8 mouse cellular contexts compared by ENCODE assay signal in the genomic region with DNA sequence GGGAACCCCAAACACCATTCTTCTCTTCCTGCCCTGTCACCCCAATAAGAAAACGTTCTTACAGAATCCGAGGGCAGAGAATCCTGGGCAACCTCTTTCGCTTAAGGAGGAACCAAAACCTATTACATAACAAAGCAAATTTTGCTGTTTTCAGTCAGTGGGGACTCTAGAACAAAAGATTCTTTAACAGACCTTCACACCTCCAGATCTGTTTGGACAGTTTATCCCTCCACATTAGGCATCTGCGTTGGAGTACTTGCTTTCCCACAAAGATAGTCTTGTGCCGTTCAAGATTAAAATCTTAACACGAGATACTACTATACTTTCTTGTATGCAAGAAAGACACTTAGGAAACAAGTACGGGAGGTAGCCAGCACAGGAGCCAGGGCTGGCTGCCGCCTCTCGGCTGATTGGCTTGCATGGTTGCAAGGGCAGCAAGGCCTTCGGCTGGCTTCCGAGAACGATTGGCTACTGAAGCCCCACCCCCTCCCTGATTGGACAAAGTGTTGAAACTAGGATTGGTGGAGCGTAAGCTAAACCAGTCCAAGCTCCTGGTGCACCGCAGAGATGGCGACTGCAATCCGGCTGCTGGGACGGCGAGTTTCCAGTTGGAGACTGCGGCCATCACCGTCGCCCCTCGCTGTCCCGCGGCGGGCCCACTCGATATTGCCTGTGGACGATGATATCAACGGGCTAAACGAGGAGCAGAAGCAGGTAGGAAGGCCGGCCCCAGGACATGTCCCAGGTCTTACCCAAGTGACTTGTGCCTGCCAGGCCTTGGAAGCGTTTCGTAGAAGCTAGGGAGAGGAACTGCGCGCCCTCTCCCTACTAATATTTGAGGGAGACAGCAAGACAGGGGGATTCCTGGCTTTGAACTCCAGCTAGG. TPM values are rescaled to one million over a fixed set of nuclear protein-coding genes. Genes with fewer than 3 reads are reported as not detected.
A peak's percentile ranks its signal among the peaks of the same experiment; 100 is the strongest.
DNase-seq lines count a peak whose midpoint lies in the region; ATAC-seq and TF ChIP-seq lines count a peak whose summit lies in the region.

Gene Ivd (plus strand): TSS at position 501 of the 886 bp plus-strand sequence.

- H3K36me3 ChIP-seq in forebrain, embryonic 10.5 days (replicated peaks): peaks cover 19% of the 10 kb centered on the region
- no peaks in the 10 kb centered on the region for H3K36me3 ChIP-seq in heart, embryonic 15.5 days
- no peaks in the 10 kb centered on the region for H3K36me3 ChIP-seq in liver, embryonic 14.5 days (replicated peaks; ENCODE audit: control insufficient read depth, insufficient read depth, low read depth)
- no peaks in the 10 kb centered on the region for H3K36me3 ChIP-seq in neural tube, embryonic 11.5 days (ENCODE audit: control insufficient read depth, insufficient read depth, low read length)
- H3K36me3 ChIP-seq in stomach, postnatal 0 days (ENCODE audit: control insufficient read depth, insufficient read depth, low read length): no peaks in the 10 kb centered on the region

- peaks cover 27% of the 10 kb centered on the region for H3K4me1 ChIP-seq in forebrain, embryonic 10.5 days
- peaks cover 9% of the 10 kb centered on the region for H3K4me1 ChIP-seq in heart, embryonic 15.5 days (replicated peaks)
- H3K4me1 ChIP-seq in liver, embryonic 14.5 days (replicated peaks; ENCODE audit: control insufficient read depth in 2 of 2, insufficient read depth in 2 of 2, low read length in 1 of 2): peaks cover 0 to 3% of the 10 kb centered on the region in 2 experiments; a peak in 3 of 4 replicates
- peaks cover 9% of the 10 kb centered on the region; the same call in 1 of the 2 replicates for H3K4me1 ChIP-seq in neural tube, embryonic 11.5 days (ENCODE audit: control insufficient read depth, insufficient read depth, low read length)
- no peaks in the 10 kb centered on the region for H3K4me1 ChIP-seq in stomach, postnatal 0 days (replicated peaks; ENCODE audit: control insufficient read depth, insufficient read depth)

- H3K9ac ChIP-seq in heart, embryonic 15.5 days: peak within 1 kb of the TSS; percentile 61
- peak within 1 kb of the TSS; percentile 69 for H3K9ac ChIP-seq in liver, embryonic 14.5 days (replicated peaks)
- H3K9ac ChIP-seq in neural tube, embryonic 11.5 days (ENCODE audit: low read length): peak within 1 kb of the TSS; percentile 79
- peak within 1 kb of the TSS; percentile 64 for H3K9ac ChIP-seq in stomach, postnatal 0 days (ENCODE audit: low read length)

- ATAC-seq in heart, embryonic 15.5 days (replicated peaks; ENCODE audit: insufficient number of reproducible peaks, insufficient read depth, low FRiP score, low read depth): peak; percentile 99
- peak; percentile 100 for ATAC-seq in liver, embryonic 14.5 days (ENCODE audit: insufficient read depth)
- ATAC-seq in neural tube, embryonic 11.5 days (ENCODE audit: insufficient read depth, low FRiP score, low TSS enrichment): peak; percentile 99
- ATAC-seq in stomach, postnatal 0 days (ENCODE audit: low FRiP score, low TSS enrichment): peak; percentile 99

- H3K4me3 ChIP-seq in forebrain, embryonic 10.5 days: peak within 1 kb of the TSS; percentile 75
- peak within 1 kb of the TSS; percentile 66 for H3K4me3 ChIP-seq in heart, embryonic 15.5 days
- H3K4me3 ChIP-seq in liver, embryonic 14.5 days (ENCODE audit: insufficient read depth in 1 of 2, low read depth in 2 of 2, low read length in 2 of 2): peak within 1 kb of the TSS; percentile 64 to 85
- H3K4me3 ChIP-seq in neural tube, embryonic 11.5 days (ENCODE audit: low read depth, low read length): peak within 1 kb of the TSS; percentile 66
- peak within 1 kb of the TSS; percentile 48 for H3K4me3 ChIP-seq in stomach, postnatal 0 days (ENCODE audit: low read depth, low read length)

- H3K9me3 ChIP-seq in forebrain, embryonic 10.5 days: no peaks in the 10 kb centered on the region
- no peaks in the 10 kb centered on the region for H3K9me3 ChIP-seq in heart, embryonic 15.5 days (replicated peaks)
- H3K9me3 ChIP-seq in liver, embryonic 14.5 days (ENCODE audit: control insufficient read depth, low read length): no peaks in the 10 kb centered on the region
- no peaks in the 10 kb centered on the region for H3K9me3 ChIP-seq in neural tube, embryonic 11.5 days (ENCODE audit: control insufficient read depth, low read length)
- no peaks in the 10 kb centered on the region for H3K9me3 ChIP-seq in stomach, postnatal 0 days (ENCODE audit: control insufficient read depth, low read length)

- H3K27me3 ChIP-seq in forebrain, embryonic 10.5 days (ENCODE audit: poor library complexity, severe bottlenecking): no peaks in the 10 kb centered on the region
- H3K27me3 ChIP-seq in heart, embryonic 15.5 days: no peaks in the 10 kb centered on the region
- H3K27me3 ChIP-seq in liver, embryonic 14.5 days (ENCODE audit: control insufficient read depth, insufficient read depth, low read length): no peaks in the 10 kb centered on the region
- no peaks in the 10 kb centered on the region for H3K27me3 ChIP-seq in neural tube, embryonic 11.5 days (ENCODE audit: control insufficient read depth, insufficient read depth, low read length)
- H3K27me3 ChIP-seq in stomach, postnatal 0 days (ENCODE audit: control insufficient read depth, insufficient read depth, low read length): no peaks in the 10 kb centered on the region

- no peak for TF ChIP-seq CTCF in liver, embryonic 14.5 days (IDR thresholded peaks at IDR 0.05; ENCODE audit: low read depth)
- TF ChIP-seq CTCF in stomach, postnatal 0 days (IDR thresholded peaks at IDR 0.05; ENCODE audit: low read depth): no peak

- peak within 1 kb of the TSS; percentile 68 for H3K4me2 ChIP-seq in heart, embryonic 15.5 days
- H3K4me2 ChIP-seq in liver, embryonic 14.5 days (ENCODE audit: low read depth): peak within 1 kb of the TSS; percentile 88
- peak within 1 kb of the TSS; percentile 87 for H3K4me2 ChIP-seq in neural tube, embryonic 11.5 days (ENCODE audit: low read depth)
- H3K4me2 ChIP-seq in stomach, postnatal 0 days (replicated peaks; ENCODE audit: low read depth): peak within 1 kb of the TSS; percentile 72

- peak; percentile 32 for TF ChIP-seq EP300 in liver, embryonic 14.5 days (IDR thresholded peaks at IDR 0.05; ENCODE audit: low read depth)
- peak; percentile 73 for TF ChIP-seq EP300 in stomach, postnatal 0 days (optimal IDR thresholded peaks at IDR 0.05)

- peak; percentile 84 to 87 for DNase-seq in CD8-positive naive resting alpha-beta T cell, adult 2 months (ENCODE audit: low read depth in 2 of 2, low spot score in 2 of 2)
- peak; percentile 88 for DNase-seq in c-Kit-positive CD71-negative TER-119-negative erythroid progenitor cells, embryonic 14.5 days (ENCODE audit: low read depth)
- DNase-seq in forebrain, embryonic 10.5 days (ENCODE audit: extremely low spot score, low spot score): peak; percentile 91
- peak; percentile 97 to 99 for DNase-seq in kidney, postnatal 25 days
- DNase-seq in liver, embryonic 14.5 days (ENCODE audit: low read depth in 3 of 3, low spot score in 3 of 3): peak; percentile 93 to 95 (median 94)
- peak; percentile 92 for DNase-seq in neural tube, embryonic 11.5 days (ENCODE audit: low spot score)
- peak; percentile 94 for DNase-seq in stomach, postnatal 0 days (ENCODE audit: low spot score)

- peak within 1 kb of the TSS; percentile 90 for H3K27ac ChIP-seq in forebrain, embryonic 10.5 days
- peak within 1 kb of the TSS; percentile 68 for H3K27ac ChIP-seq in heart, embryonic 15.5 days
- H3K27ac ChIP-seq in liver, embryonic 14.5 days: peak within 1 kb of the TSS; percentile 18; the same call in 1 of the 2 replicates
- H3K27ac ChIP-seq in neural tube, embryonic 11.5 days (ENCODE audit: low read depth, low read length): no peak within 1 kb of the TSS
- H3K27ac ChIP-seq in stomach, postnatal 0 days (replicated peaks): peak within 1 kb of the TSS; percentile 65

- under 1% methylated on average over 34 of the region's 34 CpGs for WGBS in forebrain, embryonic 10.5 days
- WGBS in heart, embryonic 15.5 days: under 1% methylated on average over 34 of the region's 34 CpGs
- WGBS in liver, embryonic 14.5 days (ENCODE audit: insufficient replicate concordance): under 1% methylated on average over 34 of the region's 34 CpGs
- WGBS in neural tube, embryonic 11.5 days: under 1% methylated on average over 34 of the region's 34 CpGs
- WGBS in stomach, postnatal 0 days: 2% methylated on average over 34 of the region's 34 CpGs

RNA-seq across cellular contexts. Expression of gene Ivd, which starts in this region (rescaled TPM):
- 66.2 and 67.7 TPM in 2 replicates for polyA plus RNA-seq in forebrain, embryonic 10.5 days (2016; fragmentation: Nextera tagmentation; extraction: Ambion mirVana)
- 80.6 and 87.9 TPM in 2 replicates for polyA plus RNA-seq in heart, embryonic 15.5 days (2015; fragmentation: Nextera tagmentation; extraction: Ambion mirVana)
- polyA plus RNA-seq in liver, embryonic 14.5 days (2012; rRNA removed): 23.1 and 26.3 TPM in 2 replicates
- 23.3 and 27.4 TPM in 2 replicates for polyA plus RNA-seq in liver, embryonic 14.5 days (2014; fragmentation: Nextera tagmentation; extraction: Ambion mirVana)
- 52.1 and 53.0 TPM in 2 replicates for polyA plus RNA-seq in neural tube, embryonic 11.5 days (2014; fragmentation: Nextera tagmentation; extraction: Ambion mirVana)
- polyA plus RNA-seq in stomach, postnatal 0 days (2015; fragmentation: Nextera tagmentation; extraction: Ambion mirVana): 30.9 and 35.9 TPM in 2 replicates
